Mouse (Mus musculus) neural tube, embryonic 14.5 days (tissue): ENCODE data around the gene Chil3. TPM values are rescaled to one million over a fixed set of nuclear protein-coding genes. Genes with fewer than 3 reads are reported as not detected.
"Not testable (repeated sequence)": the region's sequence is repeated elsewhere in the genome, so short reads cannot be mapped to it uniquely, and the experiment has no call there.

Experiments used
- ATAC-seq: fragments of 200-750 bp; cut with Nextera tagmentation; 2 replicates; pipeline ENCODE4 v1.8.0; 2017; ENCODE audit warnings: low read depth, mild to moderate bottlenecking, moderate TSS enrichment, moderate library complexity
- H3K27ac ChIP-seq: fragments of 300-500 bp; sonication (generic); 2 replicates; pipeline ENCODE4 v1.5.1; 2014; ENCODE audit warnings: low read depth, mild to moderate bottlenecking, control low read depth, low read length, moderate library complexity, mixed read lengths
- H3K27me3 ChIP-seq: fragments of 300-500 bp; sonication (generic); 2 replicates; pipeline ENCODE4 v1.6.1; 2014; ENCODE audit warnings: low read length; ENCODE audit not compliant: control insufficient read depth, insufficient read depth
- H3K36me3 ChIP-seq: fragments of 300-500 bp; sonication (generic); 2 replicates; pipeline ENCODE4 v1.6.1; 2014; ENCODE audit warnings: low read length, mixed read lengths; ENCODE audit not compliant: control insufficient read depth, insufficient read depth
- H3K4me1 ChIP-seq: fragments of 300-500 bp; sonication (generic); 2 replicates; pipeline ENCODE4 v1.6.1; 2014; ENCODE audit warnings: low read length; ENCODE audit not compliant: control insufficient read depth, insufficient read depth
- H3K4me2 ChIP-seq: fragments of 300-500 bp; sonication (generic); 2 replicates; pipeline ENCODE4 v1.6.1; 2014; ENCODE audit warnings: mild to moderate bottlenecking, low read depth, low read length, control low read depth
- H3K4me3 ChIP-seq: fragments of 300-500 bp; sonication (generic); 2 replicates; pipeline ENCODE4 v1.5.1; 2014; ENCODE audit warnings: low read depth, low read length, control low read depth, mixed read lengths
- H3K9ac ChIP-seq: fragments of 300-500 bp; sonication (generic); replicated peaks from 2 replicates; pipeline ENCODE4 v1.6.1; 2014; ENCODE audit warnings: low read depth, mild to moderate bottlenecking, control low read depth, low read length, mixed read lengths
- H3K9me3 ChIP-seq: fragments of 300-500 bp; sonication (generic); 2 replicates; pipeline ENCODE4 v1.6.1; 2016; ENCODE audit warnings: low read length; ENCODE audit not compliant: control insufficient read depth
- WGBS: fragments of 180-500 bp; shearing (Covaris S2); extraction: QIAGEN DNeasy Blood & Tissue Kit; methylation state at CpG from one replicate; pipeline ENCODE4 v1.1.7; 2014; 5-methylcytosine and 5-hydroxymethylcytosine counted together
- polyA plus RNA-seq: library from polyadenylated mRNA; unstranded; fragments of >200 nt; fragmentation: Nextera tagmentation; extraction: Ambion mirVana; gene quantifications from 2 replicates; pipeline ENCODE4 v1.2.1, GENCODE M21; 2014

Chil3 gene
- polyA plus RNA-seq = not detected in 2 replicates

DNA sequence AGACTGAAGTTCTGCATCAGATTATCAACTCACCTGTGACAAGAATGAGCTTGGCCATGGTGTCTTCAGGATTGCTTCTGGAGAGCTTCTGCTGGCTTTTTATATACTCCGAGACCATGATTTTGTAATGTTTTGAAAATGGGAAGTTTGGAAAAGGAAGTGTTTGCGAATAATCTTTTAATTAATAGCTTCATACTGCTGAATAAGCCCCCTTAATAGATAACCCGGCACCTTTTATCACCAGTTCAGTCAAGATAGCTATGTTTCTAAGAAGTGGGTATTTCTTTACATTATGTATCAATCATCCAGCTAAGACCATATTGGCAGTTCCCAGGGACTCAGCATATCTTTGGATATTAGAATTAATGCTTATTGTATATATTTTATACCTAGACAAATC, at the start of gene Chil3:
Gene Chil3, minus strand, starts transcription at position 101 of the 400 bp plus-strand sequence.
- H3K9ac ChIP-seq = no peak within 1 kb of the TSS
- H3K36me3 ChIP-seq = no peaks in the 10 kb centered on the region
- H3K4me1 ChIP-seq = no peaks in the 10 kb centered on the region
- peaks cover 11% of the 10 kb centered on the region for H3K9me3 ChIP-seq
- no peak within 1 kb of the TSS for H3K4me2 ChIP-seq
- 79% methylated on average over 3 of the region's 3 CpGs for WGBS
- no peak within 1 kb of the TSS for H3K4me3 ChIP-seq
- no peak within 1 kb of the TSS for H3K27ac ChIP-seq
- no peaks in the 10 kb centered on the region for H3K27me3 ChIP-seq
- no peak for ATAC-seq

DNA sequence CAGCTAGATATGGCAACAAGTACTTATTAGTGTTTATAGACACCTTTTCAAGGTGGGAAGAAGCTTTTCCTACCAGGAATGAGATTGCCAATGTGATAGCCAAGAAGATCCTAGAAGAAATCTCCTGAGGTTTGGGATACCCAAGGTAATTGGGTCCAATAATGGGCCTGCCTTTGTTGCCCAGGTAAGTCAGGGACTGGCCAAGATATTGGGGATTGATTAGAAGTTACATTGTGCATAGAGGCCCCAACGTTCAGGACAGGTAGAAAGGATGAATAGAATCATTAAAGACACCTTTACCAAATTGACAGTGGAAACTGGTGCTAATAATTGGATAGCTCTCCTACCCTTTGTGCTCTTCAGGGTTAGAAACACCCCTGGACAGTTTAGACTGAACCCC, 30.7 kb upstream of the Chil3 start:
- H3K9ac ChIP-seq, ATAC-seq, H3K36me3 ChIP-seq, H3K4me2 ChIP-seq, H3K4me1 ChIP-seq, H3K9me3 ChIP-seq, H3K27me3 ChIP-seq, H3K27ac ChIP-seq, H3K4me3 ChIP-seq: not testable (repeated sequence)
- WGBS = 57% methylated on average over 1 of the region's 1 CpGs

DNA sequence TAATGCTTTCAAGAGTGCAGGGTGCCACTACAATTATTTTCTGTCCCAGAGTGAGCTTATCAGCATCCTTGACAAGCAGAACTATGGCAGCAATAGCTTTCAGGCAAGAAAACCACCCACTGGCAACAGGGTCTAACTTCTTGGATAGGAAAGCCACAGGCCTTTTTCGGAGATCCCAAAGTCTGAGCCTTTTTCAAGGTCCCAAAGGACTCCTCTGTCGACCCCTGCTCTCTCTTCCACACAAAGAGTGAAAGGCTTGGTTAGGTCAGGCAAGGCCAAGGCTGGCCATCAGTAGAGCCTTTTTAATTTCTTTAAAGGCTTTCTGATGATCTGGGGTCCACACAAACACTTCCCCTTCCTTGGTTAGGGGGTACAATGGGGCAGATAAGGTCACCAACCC, 29.9 kb upstream of the Chil3 start:
- not testable (repeated sequence) for H3K4me3 ChIP-seq, H3K4me1 ChIP-seq, H3K9ac ChIP-seq, H3K27me3 ChIP-seq, H3K36me3 ChIP-seq, H3K9me3 ChIP-seq, H3K4me2 ChIP-seq, ATAC-seq, H3K27ac ChIP-seq
- 81% methylated on average over 2 of the region's 2 CpGs for WGBS

DNA sequence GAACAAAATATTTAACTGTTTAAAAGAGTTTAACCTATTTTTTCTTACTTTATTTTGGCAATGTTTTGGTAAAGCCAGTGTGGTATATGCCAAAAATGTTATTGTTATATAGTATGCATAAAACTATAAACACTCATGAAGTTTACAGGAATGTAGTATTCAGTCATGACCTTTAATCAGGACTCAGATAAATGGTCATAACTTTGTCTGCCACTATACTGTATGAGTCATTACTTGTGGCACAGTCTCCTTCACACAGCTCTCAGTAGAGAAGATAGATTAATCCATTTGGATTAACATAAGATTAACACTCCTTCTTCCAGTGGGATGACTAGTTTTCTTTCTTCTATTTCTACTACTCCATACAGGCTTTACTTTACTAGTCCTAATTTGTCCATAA, 28.9 kb upstream of the Chil3 start:
- Histone ChIP-seq H3K36me3 (no peaks in the 10 kb centered on the region), H3K4me1 (no peaks in the 10 kb centered on the region), H3K27me3 (no peaks in the 10 kb centered on the region), H3K9me3 (peaks cover 4% of the 10 kb centered on the region), H3K4me3 (no peak overlapping the region), H3K27ac (no peak overlapping the region), H3K9ac (no peak overlapping the region), H3K4me2 (no peak overlapping the region)
- ATAC-seq = no peak

DNA sequence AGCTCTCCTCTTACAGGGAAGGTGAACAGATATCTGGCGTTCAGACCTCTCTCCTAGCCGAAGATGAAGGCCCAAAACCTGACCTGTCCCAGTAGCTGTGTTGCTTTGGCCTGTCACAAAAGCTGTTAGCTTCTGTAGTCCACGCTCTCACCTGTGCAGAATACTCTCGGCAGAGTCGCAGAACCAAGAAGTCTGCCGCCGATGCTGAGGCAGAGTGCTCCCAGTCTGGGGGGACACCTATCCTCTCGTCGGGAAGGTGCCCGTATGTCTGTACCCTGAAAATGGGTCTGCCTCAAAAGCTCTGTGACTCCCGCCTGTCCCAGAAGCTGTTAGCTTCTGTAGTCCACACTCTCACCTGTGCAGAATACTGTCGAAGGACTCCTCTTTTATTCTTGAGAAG, 28.1 kb upstream of the Chil3 start:
- 91% methylated on average over 12 of the region's 12 CpGs for WGBS
- Histone ChIP-seq H3K9me3 (peaks cover 4% of the 10 kb centered on the region), H3K9ac (no peak overlapping the region), H3K36me3 (no peaks in the 10 kb centered on the region), H3K4me2 (no peak overlapping the region), H3K27ac (no peak overlapping the region), H3K4me1 (no peaks in the 10 kb centered on the region), H3K27me3 (no peaks in the 10 kb centered on the region), H3K4me3 (no peak overlapping the region)
- ATAC-seq = no peak

DNA sequence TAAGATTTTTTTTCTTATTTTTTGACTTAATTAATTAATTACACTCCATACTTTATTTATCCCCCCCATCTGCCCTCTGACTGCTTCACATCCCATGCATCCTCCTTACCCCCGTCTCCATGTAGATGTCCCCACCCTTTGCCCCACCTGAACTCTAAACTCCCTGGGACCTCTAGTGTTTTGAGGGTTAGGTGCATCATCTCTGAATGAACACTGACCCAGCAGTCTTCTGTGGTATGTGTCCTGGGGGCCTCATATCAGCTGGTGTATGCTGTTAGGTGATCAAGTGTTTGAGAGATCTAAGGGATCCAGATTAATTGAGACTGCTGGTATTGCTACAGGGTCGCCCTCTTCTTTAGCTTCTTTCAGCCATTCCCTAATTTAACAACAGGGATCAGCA, 20.6 kb upstream of the Chil3 start:
- H3K36me3 ChIP-seq = no peaks in the 10 kb centered on the region
- no peak overlapping the region for H3K9ac ChIP-seq
- H3K4me1 ChIP-seq = no peaks in the 10 kb centered on the region
- no peak overlapping the region for H3K4me2 ChIP-seq
- 84% methylated on average over 2 of the region's 2 CpGs for WGBS
- H3K4me3 ChIP-seq = no peak overlapping the region
- ATAC-seq = no peak
- no peaks in the 10 kb centered on the region for H3K27me3 ChIP-seq
- no peak overlapping the region for H3K27ac ChIP-seq
- peaks cover 2% of the 10 kb centered on the region; the same call in 1 of the 2 replicates for H3K9me3 ChIP-seq

DNA sequence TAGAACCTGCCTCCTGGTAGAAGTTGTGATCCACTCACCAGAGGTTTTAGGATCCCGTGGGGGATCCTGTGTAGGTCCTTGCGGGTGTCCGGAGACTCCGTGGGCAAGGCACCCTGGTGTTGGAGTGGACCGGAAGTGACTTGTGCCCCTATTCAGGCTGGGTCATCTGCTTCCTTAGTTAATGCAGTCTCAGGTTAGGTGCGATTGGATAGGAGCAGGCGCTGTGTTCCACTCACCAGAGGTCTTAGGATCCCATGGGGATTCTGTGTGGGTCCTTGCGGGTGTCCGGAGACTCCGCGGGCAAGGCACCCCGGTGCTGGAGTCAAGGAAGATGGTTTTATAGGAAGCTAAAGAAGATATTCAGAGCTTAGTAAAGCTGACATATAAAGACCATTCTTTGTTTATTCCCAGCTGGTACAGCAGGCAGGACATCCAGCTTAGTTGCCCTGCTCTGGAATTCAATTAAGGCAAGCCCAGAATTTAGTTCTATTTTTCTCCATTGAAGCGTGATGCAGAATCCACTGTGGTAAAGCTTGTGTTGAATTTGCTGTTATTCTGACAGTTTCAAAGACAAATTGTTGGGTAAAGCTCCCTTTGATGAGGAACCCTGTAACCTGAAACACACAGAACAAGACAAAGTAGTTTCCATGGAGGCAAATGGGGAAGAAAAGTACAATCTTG, 10.3 kb upstream of the Chil3 start:
- WGBS = 90% methylated on average over 13 of the region's 13 CpGs
- H3K9ac ChIP-seq = no peak overlapping the region
- ATAC-seq = no peak

DNA sequence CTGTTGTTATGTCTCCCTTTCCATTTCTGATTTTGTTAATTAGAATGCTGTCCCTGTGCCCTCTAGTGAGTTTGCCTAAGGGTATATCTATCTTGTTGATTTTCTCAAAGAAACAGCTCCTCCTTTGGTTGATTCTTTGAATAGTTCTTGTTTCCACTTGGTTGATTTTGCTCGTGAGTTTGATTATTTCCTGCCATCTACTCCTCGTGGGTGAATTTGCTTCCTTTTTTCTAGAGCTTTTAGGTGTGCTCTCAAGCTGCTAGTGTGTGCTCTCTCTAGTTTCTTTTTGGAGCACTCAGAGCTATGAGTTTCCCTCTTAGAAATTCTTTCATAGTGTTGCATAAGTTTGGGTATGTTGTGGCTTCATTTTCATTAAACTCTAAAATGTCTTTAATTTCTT, 7.6 kb upstream of the Chil3 start:
- not testable (repeated sequence) for H3K36me3 ChIP-seq, H3K4me1 ChIP-seq, H3K27ac ChIP-seq, H3K4me2 ChIP-seq, ATAC-seq, H3K27me3 ChIP-seq, H3K4me3 ChIP-seq, H3K9ac ChIP-seq
- H3K9me3 ChIP-seq = peaks cover 17% of the 10 kb centered on the region
- WGBS = 66% methylated on average over 2 of the region's 2 CpGs

More for the DNA sequence above, 10.3 kb upstream of the Chil3 start:
- Histone ChIP-seq H3K4me3 (no peak overlapping the region), H3K27ac (no peak overlapping the region), H3K4me1 (no peaks in the 10 kb centered on the region), H3K36me3 (no peaks in the 10 kb centered on the region), H3K9me3 (peaks cover 10% of the 10 kb centered on the region), H3K27me3 (no peaks in the 10 kb centered on the region), H3K4me2 (no peak overlapping the region)

DNA sequence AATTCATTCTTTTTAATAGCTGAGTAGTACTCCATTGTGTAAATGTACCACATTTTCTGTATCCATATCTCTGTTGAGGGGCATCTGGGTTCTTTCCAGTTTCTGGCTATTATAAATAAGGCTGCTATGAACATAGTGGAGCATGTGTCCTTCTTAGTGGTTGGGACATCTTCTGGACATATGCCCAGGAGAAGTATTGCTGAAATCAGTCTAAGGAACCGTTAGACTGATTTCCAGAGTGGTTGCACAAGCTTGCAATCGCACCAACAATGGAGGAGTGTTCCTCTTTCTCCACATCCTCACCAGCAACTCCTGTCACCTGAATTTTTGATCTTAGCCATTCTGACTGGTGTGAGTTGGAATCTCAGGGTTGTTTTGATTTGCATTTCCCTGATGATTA, 5.1 kb upstream of the Chil3 start:
- H3K27me3 ChIP-seq, H3K4me3 ChIP-seq, H3K9ac ChIP-seq, ATAC-seq, H3K27ac ChIP-seq, H3K4me2 ChIP-seq, H3K36me3 ChIP-seq, H3K4me1 ChIP-seq: not testable (repeated sequence)
- 73% methylated on average over 2 of the region's 2 CpGs for WGBS
- H3K9me3 ChIP-seq = peaks cover 11% of the 10 kb centered on the region
